Mouse (Mus musculus) neutrophil, adult 5-6 weeks (primary cell): ENCODE results near the gene Lingo1. TPM values are rescaled to one million over a fixed set of nuclear protein-coding genes. Genes with fewer than 3 reads are reported as not detected.

Source experiments
- ATAC-seq: fragments of 151-379, 151-347 bp; 2 replicates; pipeline ENCODE4 v1.8.0; 2017; ENCODE audit warnings: mild to moderate bottlenecking, moderate TSS enrichment; ENCODE audit not compliant: insufficient number of reproducible peaks, poor library complexity, low FRiP score, severe bottlenecking; ENCODE audit errors: extremely low read depth
- total RNA-seq: library from RNA; stranded (forward); fragments of 200-1000 nt; gene quantifications from 2 replicates; pipeline ENCODE4 v1.2.3, GENCODE M21; 2017

Gene Lingo1
- total RNA-seq, 1 experiment from 2014 or later = not detected

- ATAC-seq = no peak
These were observed 4.5 kb downstream of the Lingo1 start for GRCm38 (mm10) chr9:56791696-56792261.

- no peak for ATAC-seq
These were observed 11.7 kb downstream of the Lingo1 start for GRCm38 (mm10) chr9:56784576-56784975.

GRCm38 (mm10) chr9:56776881-56777801 lies 19.1 kb downstream of the Lingo1 start:
- ATAC-seq = no peak

DNA sequence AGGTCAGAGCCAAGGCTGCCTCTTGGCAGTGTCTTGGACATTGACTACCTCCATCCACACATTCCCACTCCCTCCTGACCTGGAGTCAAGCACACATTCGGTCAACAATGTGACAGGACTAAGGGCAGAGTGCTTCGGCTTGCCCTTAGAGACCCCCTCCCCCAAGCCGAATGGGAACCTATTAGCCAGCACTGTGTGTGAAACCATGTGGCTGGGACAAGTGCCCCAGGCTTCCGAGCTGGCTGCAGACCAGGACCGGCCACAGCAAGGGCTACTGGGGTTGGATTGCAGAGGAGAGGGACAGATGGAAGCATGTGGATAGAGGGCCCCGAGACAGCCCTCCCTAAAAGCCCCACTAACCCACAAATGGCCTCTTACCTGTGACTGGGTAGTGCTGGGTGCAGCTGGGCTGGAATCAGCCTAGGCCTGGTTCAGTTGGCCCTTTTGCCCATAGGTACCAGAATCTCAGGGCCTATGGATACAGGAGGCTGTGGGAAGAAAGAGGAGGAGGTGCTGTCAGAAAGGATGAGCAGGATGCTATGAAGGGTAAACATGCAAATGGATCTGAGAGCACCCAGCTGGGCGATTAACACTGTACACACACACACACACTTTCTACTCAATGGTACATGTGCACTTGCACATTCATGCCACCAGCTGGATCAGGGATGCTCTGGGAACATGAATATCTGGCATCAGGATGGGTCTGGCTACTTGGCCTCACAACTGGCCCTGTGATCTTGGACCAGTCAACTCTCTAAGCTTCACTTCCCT lies 20.9 kb downstream of the Lingo1 start:
- ATAC-seq = no peak

DNA sequence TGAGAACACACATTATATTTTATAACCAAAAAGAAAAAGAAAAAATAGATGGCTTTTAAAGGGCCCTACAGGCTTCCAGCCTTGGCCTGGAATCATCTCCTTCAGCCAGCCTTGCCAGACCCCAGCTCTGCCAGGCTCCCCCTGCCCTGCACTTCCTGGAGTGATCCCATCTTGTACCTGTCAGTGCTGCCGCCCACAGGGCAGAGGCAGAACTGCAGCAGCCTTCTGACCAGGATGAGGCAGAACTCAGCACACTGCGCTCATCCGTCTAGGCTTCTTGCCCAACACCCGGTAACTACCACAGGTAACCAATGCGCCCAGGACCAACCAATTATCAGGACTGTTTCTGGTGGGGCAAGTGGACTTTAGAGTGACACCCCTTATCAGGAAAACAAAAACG lies 22.0 kb downstream of the Lingo1 start:
- ATAC-seq = no peak

GRCm38 (mm10) chr9:56773666-56774065 lies 22.6 kb downstream of the Lingo1 start:
- ATAC-seq = no peak

DNA sequence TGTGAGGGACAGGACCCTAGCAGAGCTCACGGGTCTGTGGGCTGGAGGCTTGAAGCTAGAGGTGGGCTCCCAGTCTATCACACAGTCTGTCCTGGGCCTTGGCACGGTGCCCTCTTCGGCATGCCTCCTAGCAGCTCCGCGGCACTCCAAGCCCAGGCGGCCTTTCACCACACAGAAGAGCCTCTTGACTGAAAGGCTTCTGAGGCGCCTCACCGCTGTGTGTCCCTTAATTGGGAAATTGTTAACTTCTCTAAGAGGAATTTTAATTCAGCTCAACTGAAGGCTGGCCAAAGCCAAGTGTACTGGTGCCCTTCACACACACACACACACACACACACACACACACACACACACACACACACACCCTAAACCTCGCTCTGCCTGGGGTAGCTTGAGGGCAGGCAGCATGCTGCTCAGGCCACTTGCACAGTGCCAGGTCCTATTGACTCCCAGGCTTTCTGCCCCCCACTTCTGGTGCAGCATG lies 28.6 kb downstream of the Lingo1 start:
- no peak for ATAC-seq

- no peak for ATAC-seq
These were observed 29.5 kb downstream of the Lingo1 start for GRCm38 (mm10) chr9:56766629-56767357.

DNA sequence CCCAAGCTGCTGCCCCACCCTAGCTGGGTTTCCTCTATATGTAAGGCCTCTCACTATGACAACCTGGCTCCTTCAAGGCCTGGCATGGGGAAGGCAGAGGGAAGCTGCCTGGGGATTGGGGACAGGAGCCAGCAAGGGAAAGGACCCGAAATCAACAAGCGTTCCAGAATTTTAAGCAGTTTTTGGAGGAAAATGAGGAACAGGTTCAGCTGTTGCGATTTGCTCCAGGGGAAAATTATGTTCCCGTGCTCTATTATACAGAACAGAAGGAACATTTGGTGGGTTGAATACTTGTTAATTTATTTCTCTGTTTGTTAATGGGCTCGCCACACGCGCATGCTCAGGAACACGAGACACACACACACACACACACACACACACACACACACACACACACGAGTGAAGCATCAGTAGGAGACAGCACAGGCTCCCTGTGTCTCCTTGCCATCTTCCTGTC lies 34.1 kb downstream of the Lingo1 start:
- ATAC-seq = no peak

GRCm38 (mm10) chr9:56757791-56758190 lies 38.5 kb downstream of the Lingo1 start:
- no peak for ATAC-seq

GRCm38 (mm10) chr9:56755119-56755518 lies 41.1 kb downstream of the Lingo1 start:
- no peak for ATAC-seq

DNA sequence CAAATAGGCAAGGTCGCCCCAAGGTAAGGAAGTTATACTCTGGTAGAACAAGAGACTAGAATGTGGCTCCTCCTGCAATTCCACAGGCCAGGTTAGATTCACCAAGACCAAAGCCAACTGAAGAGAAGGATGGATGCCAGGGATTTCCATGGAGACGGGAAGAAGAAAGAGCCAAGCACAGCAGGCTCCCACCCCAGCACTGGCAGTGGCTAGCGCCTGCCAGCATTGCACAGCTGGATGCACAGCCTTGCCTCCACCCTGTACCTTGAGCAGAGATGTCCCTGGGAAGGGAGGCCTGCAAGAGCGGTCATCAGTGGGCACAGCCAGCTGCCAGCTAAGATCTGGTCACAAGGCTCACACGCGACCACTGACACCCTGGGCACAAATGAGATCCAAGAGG lies 42.9 kb downstream of the Lingo1 start:
- ATAC-seq = no peak

GRCm38 (mm10) chr9:56748056-56748455 lies 48.2 kb downstream of the Lingo1 start:
- no peak for ATAC-seq

DNA sequence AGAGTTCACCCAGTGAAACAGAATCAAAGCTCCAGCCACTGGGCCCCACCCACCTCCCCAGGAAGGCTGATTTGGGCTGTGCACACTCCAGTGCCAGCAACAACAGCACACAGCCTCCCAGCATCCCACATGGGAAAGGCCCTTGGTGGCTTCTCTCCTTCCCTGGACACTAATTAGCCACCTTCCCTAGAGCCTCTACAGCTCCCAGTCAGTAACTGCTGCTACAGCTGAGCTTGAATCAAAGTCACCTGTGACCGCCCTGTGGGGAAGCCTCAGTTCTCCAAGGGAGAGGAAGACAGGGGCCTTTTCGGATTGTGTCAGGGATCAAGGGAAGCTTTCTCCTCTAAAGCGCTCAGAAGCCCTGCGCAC lies 49.4 kb downstream of the Lingo1 start:
- ATAC-seq = no peak

GRCm38 (mm10) chr9:56746195-56746925 lies 49.9 kb downstream of the Lingo1 start:
- no peak for ATAC-seq

GRCm38 (mm10) chr9:56744369-56744768 lies 51.9 kb downstream of the Lingo1 start:
- ATAC-seq = no peak

DNA sequence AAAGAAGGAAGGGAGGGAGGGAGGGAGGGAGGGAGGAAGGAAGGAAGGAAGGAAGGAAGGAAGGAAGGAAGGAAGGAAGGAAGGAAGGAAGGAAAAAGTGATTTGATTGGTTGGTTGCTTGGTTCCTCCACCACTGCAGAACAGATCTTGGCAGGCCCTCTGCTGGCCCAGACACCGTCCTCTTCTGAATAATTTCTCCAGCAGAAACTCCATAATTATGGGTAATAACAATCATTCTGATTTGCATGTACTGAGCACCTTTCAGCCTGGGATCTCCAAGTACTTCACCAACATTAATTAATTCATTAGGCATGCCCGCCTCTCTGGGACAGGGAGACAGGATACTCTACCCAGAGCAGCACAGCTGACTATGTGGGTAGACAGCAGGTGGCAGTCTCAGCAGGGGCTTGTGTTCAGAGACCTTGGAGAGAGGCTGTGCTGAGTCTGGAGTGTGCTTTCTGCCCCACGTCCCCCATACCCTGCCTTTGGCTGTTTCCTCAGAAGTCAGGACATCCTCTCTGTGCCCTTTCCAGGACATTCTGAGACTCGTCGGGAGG lies 57.0 kb downstream of the Lingo1 start:
- no peak for ATAC-seq
